Mouse (Mus musculus): ENCODE data around the gene Islr.

Gene Islr

DNA sequence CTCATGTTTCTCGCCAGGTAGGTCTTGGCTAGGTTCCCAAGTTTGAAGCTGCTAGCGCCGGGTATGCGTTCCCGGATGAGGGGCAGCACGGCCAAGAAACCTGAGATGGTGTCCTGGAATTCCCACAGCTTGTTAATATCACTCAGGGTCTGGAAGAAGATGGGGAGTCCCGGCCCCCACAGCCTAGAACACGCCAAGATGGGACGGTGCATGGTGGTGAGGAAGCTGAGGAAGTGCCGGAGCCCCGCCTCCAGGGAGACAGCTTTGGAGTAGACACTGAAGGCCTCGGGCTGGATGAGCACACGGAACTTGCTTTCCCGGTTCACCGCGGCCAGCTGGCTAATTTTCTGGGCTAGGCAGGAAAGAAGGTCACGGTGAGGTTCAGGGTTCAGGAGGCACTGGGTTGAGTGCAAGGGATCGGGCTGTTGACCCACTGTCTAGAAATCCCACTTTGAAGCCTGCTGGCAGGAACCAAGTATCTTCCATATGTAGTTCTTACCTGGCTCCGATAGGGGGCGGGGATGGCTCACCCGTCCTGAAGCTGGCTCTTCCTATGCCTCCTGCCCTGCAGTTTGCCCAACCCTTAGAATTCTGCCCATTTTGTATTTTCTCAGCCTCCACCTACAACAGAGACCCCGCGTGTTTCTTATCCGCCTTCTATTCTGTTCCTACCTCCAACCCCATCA lies 16.3 kb upstream of the Islr start:
- peak; percentile 70 for DNase-seq (ENCODE audit: low read depth)

DNA sequence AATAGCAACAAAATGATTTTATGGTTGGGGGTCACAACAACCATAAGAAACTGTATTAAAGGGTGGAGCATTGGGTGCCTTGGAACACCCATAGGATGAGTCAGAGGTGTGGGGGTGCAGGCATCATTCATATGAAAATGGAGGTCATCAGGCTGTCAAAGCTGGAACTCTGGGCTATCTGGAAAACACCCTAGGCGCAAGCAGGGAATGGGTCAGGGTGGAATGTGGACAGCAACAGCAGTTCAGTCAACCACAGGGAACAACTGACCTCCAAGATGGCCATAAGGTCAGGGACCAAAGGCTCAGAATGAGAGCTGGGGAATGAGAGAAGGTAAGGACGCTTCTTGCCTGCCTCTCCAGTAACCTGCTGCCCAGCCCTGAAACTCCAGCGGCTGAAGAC lies 14.4 kb upstream of the Islr start:
- DNase-seq (ENCODE audit: low read depth), result no peak

DNA sequence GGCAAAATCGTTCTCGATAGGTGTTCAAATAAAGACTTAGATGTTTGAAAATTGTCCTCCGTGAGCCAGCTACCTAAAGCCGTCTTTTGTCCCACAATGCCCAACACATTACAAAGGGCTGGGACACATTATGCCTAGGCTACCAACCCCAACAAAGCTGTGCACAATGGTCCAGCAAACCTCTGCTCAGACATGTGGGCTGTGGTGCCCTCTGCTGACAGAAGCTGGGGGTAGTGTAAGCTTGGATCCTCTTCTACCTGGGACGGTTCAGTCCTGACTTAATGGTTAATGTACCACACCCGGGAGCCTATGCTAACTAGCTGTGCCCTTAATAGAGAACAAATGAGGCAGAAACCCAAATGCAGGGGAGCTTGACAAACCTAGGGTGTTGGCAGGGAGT lies 12.3 kb upstream of the Islr start:
- DNase-seq (ENCODE audit: low read depth), result peak; percentile 38

DNA sequence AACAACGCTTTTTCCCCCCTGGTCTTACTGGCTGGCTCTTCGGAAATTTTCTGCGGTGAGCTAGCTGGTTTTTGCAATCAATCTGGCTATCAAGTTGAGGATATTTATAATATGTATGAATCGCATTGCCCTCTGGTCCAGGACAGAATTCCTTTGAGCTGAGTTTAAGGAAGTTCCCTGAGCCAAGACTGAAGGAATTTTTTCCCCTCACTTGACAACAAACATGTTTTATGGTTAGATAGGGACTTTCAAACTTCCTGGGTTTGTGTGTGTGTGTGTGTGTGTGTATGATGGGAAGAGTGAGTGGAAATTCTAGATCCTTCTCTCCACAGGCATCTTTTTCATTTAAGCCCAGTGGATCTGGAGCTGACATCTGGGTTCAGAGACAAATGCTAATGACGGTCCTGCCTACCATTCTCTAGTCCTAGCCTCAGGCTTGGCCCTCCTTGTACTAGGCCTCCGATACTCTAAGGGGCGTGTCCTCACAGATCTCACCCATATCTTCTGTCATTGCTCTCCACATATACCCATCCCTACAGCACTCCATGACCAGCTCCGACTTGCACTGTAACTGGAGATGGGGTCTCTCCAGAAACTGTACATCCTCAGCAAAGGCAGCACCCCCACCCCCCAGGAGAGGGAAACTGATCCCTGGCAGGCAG lies 10.5 kb upstream of the Islr start:
- DNase-seq (ENCODE audit: low read depth), result no peak

DNA sequence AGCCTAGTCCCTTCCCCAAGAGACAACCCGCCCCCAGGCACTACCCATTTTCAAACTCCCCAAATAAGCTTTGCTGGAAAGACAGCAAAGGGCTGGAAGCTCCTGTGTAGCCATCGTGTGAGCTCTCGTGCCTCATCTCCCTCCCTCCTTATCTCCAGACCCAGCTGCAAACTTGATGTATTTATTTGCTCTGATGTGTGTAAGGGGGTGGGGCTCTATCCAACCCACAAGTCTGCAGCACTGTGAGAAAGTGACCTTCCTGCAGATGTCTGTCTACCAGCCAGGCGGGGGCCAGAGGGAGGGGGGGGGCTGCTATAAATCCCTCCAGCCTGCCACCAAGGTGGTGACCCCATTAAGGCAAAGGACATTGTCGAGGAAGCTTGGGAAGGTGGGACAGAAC lies 9.8 kb upstream of the Islr start:
- DNase-seq (ENCODE audit: low read depth), result peak; percentile 36

DNA sequence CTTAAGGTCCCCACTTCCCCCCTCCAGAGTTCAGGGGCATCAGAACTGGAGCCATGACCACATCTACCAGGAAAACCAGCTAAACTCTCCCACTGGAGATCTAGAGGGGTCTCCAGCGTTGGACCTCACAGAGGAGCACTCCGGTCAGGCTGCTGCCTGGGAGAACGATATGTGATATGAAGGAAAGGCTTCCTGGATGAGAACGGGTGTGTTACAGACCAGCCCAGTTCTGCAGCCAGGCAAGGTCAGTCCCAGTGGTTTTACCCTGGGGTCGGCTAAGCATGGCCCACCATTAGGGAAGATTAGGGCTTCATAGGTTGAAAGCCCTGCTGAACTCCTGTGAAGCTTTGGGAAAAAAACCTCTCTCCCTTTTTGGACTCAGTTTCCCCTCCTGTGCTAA lies 9.3 kb upstream of the Islr start:
- DNase-seq (ENCODE audit: low read depth), result no peak

DNA sequence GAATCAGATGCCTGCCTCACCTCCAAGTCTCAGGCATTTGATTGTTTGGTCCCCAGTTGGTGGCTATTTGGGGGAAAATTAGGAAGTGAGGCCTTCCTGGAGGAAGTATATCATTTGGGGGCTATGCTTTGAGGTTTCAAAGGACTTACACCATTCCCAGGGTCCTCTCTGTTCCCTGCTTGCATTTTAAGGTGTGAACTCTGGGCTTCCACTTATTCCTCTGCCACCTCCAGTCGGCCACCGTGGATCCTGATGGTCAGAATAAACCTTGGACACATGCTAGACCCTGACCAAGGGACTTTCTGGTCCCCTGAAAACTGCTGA lies 6.2 kb upstream of the Islr start:
- DNase-seq (ENCODE audit: low read depth), result no peak

DNA sequence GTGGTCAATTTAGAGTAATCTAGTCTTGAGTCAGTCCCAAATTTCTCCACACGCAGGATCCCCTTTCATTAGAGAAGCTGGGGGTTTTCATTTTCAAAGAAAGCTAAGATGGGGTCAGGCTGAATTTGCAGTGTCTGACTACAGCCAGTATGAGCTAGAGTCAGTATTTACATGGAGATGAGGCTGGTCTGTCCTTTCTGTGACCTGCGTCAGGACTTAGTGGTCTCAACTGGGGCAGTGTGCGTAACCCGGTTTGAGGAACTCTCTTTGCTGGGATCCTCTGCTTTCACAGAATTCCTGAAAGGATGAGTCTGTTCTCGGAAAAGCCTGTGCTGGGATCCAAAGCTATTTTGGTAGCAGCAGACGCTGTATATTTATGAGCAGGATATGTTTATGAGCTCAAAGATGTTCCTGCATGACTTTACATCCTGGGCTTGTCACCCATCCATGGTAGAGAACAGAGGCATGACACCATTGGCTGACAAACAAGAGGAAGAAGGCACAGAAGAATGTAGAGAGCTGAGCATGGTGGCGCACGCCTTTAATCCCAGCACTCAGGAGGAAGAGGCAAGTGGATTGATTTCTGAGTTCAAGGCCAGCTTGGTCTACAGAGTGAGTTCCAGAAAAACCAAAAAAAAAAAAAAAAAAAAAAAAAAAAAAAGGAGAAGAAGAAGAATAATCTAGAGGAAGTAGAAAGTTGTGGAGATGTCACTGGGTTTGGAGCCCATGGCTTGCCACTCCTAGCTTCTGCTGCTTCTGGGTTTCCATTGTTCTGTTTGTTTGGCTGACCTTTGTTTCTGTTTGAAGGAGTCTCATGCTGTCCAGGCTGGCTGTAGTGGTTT lies 5.6 kb upstream of the Islr start:
- no peak for DNase-seq (ENCODE audit: low read depth)

DNA sequence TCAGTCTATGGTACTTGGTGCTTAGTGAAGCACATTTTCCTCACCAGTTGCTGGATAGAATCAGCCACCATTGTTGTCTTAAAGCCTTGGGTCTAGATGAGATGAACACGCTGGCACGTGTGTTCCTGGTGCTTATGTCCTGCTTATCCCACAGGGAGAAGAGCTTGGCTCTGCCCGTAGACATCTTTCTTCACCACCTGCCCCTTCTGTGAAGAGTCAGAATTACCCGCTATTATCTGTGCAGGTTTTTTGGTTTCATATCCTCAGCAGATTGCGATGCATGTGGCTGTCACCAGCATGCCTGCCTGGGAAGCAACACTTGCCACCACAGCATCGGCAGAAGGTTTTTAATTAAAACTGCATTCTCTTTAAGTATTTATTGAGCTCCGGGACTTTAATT lies 1.9 kb upstream of the Islr start:
- no peak for DNase-seq (ENCODE audit: low read depth)

DNA sequence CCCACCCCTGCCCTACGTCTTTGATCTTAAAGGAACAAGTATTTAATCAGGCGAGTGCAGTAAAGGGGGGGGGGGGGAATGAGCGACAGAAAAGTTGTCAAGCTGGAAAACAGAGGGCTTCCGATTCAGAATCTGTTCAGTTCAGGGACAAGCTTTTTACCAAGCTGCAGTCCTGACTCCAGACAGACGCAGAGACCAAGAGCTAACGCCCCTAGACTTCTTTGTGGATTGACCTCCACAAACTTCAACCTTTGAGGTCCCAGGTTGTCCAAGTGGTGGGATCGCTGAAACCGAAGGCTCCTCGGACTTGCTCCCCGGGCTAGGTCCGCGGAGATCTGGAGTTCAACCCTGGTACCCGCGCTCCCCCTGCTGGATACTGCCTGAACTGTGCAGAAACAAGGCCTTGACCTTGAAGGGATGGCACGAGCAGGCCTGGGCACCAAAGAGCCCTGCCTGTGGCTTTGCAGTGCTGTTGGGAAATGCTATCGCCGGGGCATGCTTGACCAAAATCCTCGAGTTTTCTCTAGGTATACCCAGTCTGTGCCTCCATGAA lies 418 bp upstream of the Islr start:
- DNase-seq (ENCODE audit: low read depth), result peak; percentile 89

DNA sequence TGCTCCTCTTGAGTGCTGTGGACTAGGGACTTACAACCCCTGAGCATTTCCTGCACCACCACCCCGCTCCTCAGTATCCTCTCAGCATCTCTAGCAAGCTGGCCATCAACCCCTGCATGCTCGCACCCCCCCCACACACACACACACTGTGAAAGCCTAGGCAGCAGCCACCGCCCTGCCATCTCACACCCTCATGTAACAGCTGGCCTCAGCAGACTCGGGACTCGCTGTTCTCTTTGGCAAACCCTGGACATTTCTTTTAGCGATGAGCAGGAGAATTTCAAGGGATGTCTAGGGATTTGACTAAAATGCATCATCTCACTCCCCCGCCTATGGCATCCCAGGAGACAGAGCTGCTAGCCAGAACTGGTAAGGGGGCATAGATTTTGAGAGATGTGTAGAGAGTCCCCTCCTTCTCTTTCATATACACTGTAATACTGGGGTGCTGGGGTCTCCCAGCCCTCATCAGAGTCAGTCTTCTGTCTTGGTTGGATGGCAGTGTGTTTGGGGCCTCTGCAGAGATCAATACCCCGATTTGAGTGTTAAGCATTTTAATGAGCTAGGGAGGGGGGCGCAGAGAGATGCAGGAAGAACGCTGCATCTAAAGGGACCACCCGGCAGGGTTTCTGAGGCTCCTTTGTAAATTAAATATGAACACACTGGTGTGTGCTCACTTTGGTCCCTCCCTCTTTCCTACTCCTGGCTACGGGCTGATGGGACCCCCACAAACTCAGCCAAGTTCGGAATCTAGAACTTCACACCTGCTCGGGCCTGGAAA lies 1.2 kb downstream of the Islr start:
- DNase-seq (ENCODE audit: low read depth), result no peak

DNA sequence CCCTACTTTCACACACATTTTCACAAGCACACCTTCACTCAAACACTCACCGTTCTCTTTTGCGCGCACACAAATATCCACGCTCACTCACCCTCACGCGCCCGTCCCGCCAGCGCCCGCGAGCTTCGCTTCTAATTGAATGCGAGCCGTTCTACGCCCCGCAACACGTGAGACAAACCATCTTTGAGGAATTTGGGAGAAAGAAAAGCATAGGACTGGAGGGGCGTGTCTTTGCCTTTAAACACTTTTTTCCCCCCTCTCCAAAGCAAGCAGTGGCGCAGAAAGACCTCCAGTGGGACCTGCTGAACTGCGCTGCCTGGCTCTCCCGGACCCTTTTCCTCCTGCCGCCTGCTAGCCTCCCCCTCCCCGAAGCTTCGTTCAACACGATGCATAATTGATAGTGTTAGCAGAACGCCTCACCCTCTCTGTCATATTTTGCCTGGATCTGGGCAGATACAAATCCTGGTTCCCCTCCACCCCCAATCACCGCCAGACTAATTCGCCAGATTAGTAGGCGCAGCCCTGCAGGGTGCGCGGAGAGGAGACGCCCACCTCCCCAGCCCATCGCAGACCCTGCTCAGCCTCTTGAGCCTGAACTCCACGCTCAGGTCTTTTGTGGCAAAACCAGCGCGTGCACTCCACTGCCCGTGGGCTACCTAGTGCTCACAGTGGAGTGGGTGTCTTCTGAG lies 2.1 kb downstream of the Islr start:
- no peak for DNase-seq (ENCODE audit: low read depth)

DNA sequence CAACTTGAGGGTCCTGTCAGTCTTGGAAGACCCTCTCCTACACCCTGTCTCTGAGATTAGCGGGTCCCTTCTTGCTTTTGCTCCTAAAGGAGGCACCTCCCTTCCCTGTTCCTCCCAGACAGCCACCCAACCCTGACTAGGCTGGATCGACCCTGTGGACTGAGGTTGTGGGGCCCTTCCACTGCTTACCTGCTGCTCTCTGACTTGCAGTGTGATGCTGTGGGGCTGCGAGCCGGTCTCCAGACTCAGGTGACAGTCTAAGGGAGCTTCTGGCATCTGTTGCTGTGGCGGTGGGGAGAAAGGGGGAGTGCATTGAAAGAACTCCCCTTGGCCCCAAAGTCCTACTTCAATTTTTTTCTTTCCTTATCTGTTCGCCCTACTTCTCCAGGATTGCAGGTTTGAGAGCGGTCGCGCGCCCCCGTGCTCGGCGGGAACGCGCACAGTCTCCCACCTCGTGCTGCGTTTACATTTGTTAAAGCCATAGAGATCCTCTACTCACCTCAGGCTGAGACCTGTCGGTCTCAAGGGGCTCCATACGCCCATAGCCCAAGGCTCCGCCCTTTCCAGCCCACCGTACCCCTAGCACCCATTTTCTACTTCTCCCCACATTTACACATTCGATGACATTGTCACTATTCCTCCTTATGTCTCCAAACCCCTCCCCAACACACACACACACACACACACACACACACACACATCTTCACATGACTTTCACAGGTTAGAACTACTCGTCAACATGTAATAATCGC lies 2.8 kb downstream of the Islr start:
- DNase-seq (ENCODE audit: low read depth), result no peak

DNA sequence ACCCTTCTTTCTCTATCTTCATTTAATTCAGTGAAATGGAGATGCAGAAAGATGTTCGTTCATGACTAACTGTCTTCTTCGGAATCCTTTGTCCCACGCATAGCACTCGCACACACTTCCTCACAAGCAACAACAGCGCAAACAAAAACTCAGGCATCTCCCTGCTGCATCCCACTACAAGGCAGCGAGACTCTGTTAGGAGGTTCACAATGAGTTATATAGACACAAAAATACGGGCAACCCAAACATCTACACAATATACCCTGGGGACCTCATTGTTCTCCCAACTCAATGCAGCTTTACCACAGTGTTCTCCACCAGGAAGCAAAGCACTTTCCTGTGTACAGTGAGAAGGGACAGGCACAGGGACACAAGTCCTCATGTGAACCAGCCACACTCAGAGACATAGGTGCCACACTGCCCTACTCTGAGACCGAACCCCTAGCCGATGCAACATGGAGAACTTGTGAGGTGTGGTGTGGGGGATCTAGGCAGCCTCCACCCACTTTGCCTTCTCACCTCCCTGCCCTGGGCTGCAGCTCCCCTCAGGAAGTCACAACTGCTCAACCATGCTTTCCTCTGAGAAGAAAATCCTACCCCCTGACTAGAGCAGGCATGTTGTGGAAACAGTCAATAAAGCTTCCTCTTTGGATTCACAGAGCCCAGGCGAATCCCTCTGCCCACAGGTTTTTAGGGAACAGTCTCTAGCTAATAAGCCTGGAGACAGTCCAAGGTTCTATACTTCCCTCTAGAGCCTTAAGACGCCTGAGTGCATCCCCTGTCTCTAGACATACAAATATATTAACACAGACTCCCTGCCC lies 3.6 kb downstream of the Islr start:
- no peak for DNase-seq (ENCODE audit: low read depth)

DNA sequence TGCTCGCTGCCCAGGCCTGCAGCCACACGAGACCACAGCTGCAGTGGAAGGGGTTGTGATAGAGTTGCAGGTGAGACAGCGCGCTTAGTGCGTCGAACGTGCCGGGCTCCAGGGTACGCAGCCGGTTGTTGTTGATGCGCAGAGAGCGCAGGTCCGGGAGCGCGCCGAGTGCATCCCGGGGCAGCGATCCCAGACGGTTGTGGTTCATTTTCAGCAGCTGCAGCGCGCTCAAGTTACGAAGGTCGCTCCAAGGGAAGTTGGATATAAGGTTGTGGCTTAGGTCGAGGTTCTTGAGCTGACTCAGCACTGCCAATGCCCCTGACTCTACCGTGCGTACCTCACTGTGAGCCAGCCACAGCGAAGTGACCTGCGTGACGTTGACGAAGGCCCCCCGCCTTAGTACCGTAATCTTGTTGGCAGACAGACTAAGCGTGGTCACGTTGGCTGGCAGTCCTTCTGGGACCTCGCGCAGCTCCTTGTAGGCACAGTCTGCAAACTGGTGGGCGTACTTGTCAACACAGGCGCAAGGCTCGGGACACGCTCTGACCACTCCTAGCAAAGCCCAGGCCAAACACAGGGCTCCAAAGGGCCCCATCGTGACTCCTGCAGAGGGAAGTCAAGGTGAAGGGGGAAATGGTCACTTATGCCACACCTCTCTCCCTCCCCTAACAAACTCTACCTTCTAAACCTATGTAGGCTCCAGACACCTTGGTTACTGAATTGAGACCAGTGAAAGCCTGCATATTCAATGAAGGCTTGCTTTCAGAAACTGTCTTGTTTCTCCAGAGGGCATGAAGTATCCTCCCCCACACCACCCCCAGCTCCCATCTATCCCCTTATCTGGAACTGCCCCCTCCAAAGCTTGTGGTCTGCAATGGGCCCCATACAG lies 4.5 kb downstream of the Islr start:
- DNase-seq (ENCODE audit: low read depth), result no peak

DNA sequence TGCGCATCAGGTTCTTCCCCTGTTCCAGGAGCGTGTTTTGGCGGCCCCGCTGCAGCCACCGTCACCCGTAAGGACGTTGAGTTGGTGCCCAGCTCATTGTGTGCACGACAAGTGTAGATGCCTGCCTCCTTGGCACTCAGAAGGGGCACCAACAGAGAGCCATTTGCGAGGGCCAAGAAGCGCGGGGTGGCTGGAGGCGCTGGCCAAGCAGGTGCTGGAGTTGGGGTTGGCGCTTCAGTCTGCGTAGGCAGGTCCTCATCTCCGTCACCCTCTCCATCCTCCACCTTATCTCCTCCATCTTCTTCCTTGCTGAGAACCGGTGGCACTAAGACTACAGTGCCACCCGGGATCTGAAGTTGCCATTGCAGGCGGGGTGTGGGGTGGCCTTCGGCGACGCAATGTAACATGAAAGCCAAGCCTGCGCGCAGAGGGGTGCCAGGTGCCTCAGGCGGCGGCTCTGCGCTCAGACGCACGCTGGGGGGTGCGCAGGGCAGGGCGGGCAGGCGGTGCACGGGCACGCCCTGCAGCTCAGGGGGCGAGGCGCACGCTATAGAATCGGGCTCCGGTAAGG lies 5.2 kb downstream of the Islr start:
- no peak for DNase-seq (ENCODE audit: low read depth)

DNA sequence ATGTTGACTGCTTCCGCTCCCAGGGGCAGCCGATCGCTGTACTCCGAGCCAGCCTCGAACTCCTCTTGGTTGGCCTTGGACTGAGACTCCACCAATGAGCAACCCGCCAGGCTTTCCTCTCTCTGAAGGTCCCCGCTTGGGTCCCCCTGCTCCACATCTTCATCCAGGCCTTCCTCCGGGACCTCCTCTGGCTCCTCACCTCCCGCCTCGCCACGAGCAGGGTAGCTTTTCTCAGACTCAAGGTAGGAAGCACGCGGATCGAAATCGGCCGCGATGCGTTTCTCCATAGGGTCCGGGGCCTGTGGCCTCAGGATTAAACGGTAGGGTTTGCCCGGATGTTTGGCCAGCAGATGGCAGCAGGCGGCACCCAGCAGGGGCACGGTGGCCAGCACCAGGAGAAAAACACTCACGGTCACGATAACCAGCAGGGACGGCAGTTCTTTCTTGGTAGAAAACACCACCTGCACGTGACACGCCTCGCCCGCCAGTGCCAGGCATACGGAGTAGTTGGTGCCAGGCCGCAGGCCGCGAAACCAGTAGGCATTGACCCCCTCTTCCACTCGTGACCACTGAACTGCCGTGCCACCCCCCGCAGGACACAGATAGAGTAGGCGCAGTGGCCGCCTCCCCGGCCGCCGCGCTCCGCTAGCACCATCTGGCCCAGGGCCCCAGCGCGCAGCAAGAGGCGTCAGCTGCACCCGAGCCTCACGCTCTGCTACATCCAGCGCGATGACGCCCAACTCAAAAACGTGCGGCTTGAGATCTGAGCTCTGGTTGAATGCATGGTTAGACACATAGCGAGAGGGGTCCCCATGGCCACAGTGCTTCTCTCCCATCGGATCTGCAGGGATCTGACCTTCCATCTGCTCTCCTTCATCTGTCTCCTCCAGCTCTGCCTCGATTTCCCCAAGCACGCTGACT lies 6.1 kb downstream of the Islr start:
- no peak for DNase-seq (ENCODE audit: low read depth)

Data from 416B (cell line).